Mouse (Mus musculus): ENCODE data around the gene Pou6f1.

DNA sequence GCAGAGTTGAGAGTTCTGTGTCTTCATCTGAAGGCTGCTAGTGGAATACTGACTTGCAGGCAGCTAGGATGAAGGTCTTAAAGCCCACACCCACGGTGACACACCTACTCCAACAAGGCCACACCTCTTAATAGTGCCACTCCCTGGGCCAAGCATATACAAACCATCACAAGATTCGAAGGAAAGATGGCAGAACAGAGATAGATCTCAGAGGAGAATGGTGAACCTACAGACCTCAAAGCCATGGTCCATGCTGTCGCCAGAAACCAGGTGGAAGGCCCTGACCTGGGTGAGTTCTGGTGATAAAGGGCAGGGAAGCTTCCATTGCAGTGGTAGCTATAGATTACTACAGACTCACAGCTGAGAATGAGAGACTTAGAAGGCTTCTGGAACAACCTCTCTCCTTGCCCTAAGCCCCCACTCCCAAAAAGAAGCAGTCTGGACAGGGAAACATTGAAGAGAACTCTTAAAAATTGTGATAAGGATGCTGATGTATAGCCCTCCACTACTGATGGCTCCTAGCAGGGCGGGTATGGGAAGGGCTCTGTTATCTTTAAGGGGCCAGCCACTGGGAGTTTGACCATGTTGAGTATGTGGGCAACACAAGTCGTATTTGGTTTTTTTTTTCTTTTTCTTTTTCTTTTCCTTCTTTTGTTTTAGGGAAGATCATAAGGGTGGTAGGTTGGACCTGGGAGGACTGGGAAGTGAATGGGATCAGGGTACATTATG lies 41.9 kb downstream of the Pou6f1 start:
- TF ChIP-seq GATA1 (IDR thresholded peaks at IDR 0.05; ENCODE audit: low read length), result no peak
- no peak for TF ChIP-seq TAL1 (IDR thresholded peaks at IDR 0.05; ENCODE audit: low read length)
